Mouse (Mus musculus): ENCODE data around the gene Slc25a3. TPM values are rescaled to one million over a fixed set of nuclear protein-coding genes. Genes with fewer than 3 reads are reported as not detected.

Gene Slc25a3
- total RNA-seq, 2 experiments from 2014 or later, result 499 to 538 TPM

- no peak for DNase-seq
Measured at GRCm38 (mm10) chr10:91142654-91143191, 18.9 kb upstream of the Slc25a3 start.

GRCm38 (mm10) chr10:91141564-91141963 lies 17.7 kb upstream of the Slc25a3 start:
- DNase-seq, result no peak

GRCm38 (mm10) chr10:91139148-91139766 lies 15.4 kb upstream of the Slc25a3 start:
- no peak for DNase-seq

GRCm38 (mm10) chr10:91138317-91138716 lies 14.5 kb upstream of the Slc25a3 start:
- no peak for DNase-seq

- no peak for DNase-seq
Measured at GRCm38 (mm10) chr10:91137400-91137799, 13.5 kb upstream of the Slc25a3 start.

GRCm38 (mm10) chr10:91135302-91135972 lies 11.6 kb upstream of the Slc25a3 start:
- DNase-seq, result no peak

GRCm38 (mm10) chr10:91131565-91131964 lies 7.7 kb upstream of the Slc25a3 start:
- DNase-seq, result no peak

- no peak for DNase-seq
Measured at GRCm38 (mm10) chr10:91130792-91131191, 6.9 kb upstream of the Slc25a3 start.

- DNase-seq, result no peak
Measured at GRCm38 (mm10) chr10:91128551-91129160, 4.8 kb upstream of the Slc25a3 start.

GRCm38 (mm10) chr10:91127395-91127794 lies 3.5 kb upstream of the Slc25a3 start:
- DNase-seq, result no peak

GRCm38 (mm10) chr10:91126618-91127355 lies 2.9 kb upstream of the Slc25a3 start:
- DNase-seq, result no peak

- no peak for DNase-seq
Measured at GRCm38 (mm10) chr10:91123281-91123827, 505 bp downstream of the Slc25a3 start.

- no peak for DNase-seq
Measured at GRCm38 (mm10) chr10:91122646-91123045, 1.2 kb downstream of the Slc25a3 start.

GRCm38 (mm10) chr10:91116958-91117357 lies 6.9 kb downstream of the Slc25a3 start:
- DNase-seq, result no peak

- DNase-seq, result no peak
Measured at GRCm38 (mm10) chr10:91109841-91110240, 14.0 kb downstream of the Slc25a3 start.

- DNase-seq, result no peak
Measured at GRCm38 (mm10) chr10:91105981-91106380, 17.9 kb downstream of the Slc25a3 start.

GRCm38 (mm10) chr10:91102799-91103590 lies 20.9 kb downstream of the Slc25a3 start:
- no peak for DNase-seq

GRCm38 (mm10) chr10:91101936-91102335 lies 21.9 kb downstream of the Slc25a3 start:
- no peak for DNase-seq

GRCm38 (mm10) chr10:91100101-91100500 lies 23.8 kb downstream of the Slc25a3 start:
- no peak for DNase-seq

GRCm38 (mm10) chr10:91098056-91098455 lies 25.8 kb downstream of the Slc25a3 start:
- no peak for DNase-seq

GRCm38 (mm10) chr10:91094251-91095104 lies 29.4 kb downstream of the Slc25a3 start:
- DNase-seq, result no peak
